Mouse (Mus musculus) E14TG2a.4 (cell line): ENCODE measurements around the gene Htt.

Experiments
- CTCF ChIP-seq: conservative IDR thresholded peaks from 2 replicates; pipeline ENCODE4 v1.5.1; 2014; ENCODE audit warnings: low read length
- POU5F1 ChIP-seq: IDR thresholded peaks from 2 replicates; pipeline ENCODE4 v1.6.1; 2014; ENCODE audit warnings: low read length, borderline replicate concordance

- TF ChIP-seq CTCF, result no peak
- no peak for TF ChIP-seq POU5F1
Observed at GRCm38 (mm10) chr5:34761934-34762611, 533 bp downstream of the Htt start.
